Mouse (Mus musculus): ENCODE data around the gene Slc8a3.

GRCm38 (mm10) chr12:81241676-81242075 is 91.3 kb downstream of the Slc8a3 start:
- TF ChIP-seq CTCF (IDR thresholded peaks at IDR 0.05; ENCODE audit: extremely low read depth, insufficient read depth, low read length) (no peak), POLR2A (IDR thresholded peaks at IDR 0.05; ENCODE audit: extremely low read depth, insufficient read depth, low read length) (no peak)

All from cortical plate, adult 2 months (tissue).